Mouse (Mus musculus) thymus, adult 2 months (tissue): ENCODE measurements around the gene Tldc1.

Experiments used
- CTCF ChIP-seq: fragments of 200-500 bp; IDR thresholded peaks from 2 replicates; pipeline ENCODE4 v1.5.1; 2012; ENCODE audit warnings: mild to moderate bottlenecking, control low read depth, low read length, moderate library complexity, borderline replicate concordance; ENCODE audit not compliant: control insufficient read depth, poor library complexity, insufficient read depth; ENCODE audit errors: extremely low read depth
- POLR2A ChIP-seq: fragments of 200-500 bp; IDR thresholded peaks from 2 replicates; pipeline ENCODE4 v1.6.1; 2012; ENCODE audit warnings: mild to moderate bottlenecking, low read length, control low read depth, moderate library complexity; ENCODE audit not compliant: control insufficient read depth, poor library complexity, insufficient read depth; ENCODE audit errors: extremely low read depth

- no peak for TF ChIP-seq CTCF
- TF ChIP-seq POLR2A, result no peak
These were observed 3.0 kb upstream of the Tldc1 start for GRCm38 (mm10) chr8:119781086-119781840.
